Mouse (Mus musculus): ENCODE measurements around the gene Traip. TPM values are rescaled to one million over a fixed set of nuclear protein-coding genes. Genes with fewer than 3 reads are reported as not detected.
"Not testable (repeated sequence)": the region's sequence is repeated elsewhere in the genome, so short reads cannot be mapped to it uniquely, and the experiment has no call there.

The Traip gene
- polyA plus RNA-seq, 1 experiment, result 0.59 TPM

GRCm38 (mm10) chr9:108001922-108002770 lies 52.2 kb downstream of the Traip start, which contains the start of gene Ip6k1:
Gene Ip6k1, plus strand, starts transcription at chr9:108002501.
- peak; percentile 93 for DNase-seq (ENCODE audit: low spot score)

- no peak for DNase-seq (ENCODE audit: low spot score)
Observed at GRCm38 (mm10) chr9:108002778-108003530, 53.0 kb downstream of the Traip start.

- DNase-seq (ENCODE audit: low spot score), result no peak
Observed at GRCm38 (mm10) chr9:108003531-108003890, 53.6 kb downstream of the Traip start.

- no peak for DNase-seq (ENCODE audit: low spot score)
Observed at GRCm38 (mm10) chr9:108008041-108008440, 58.1 kb downstream of the Traip start.

- DNase-seq (ENCODE audit: low spot score), result no peak
Observed at GRCm38 (mm10) chr9:108010385-108010784, 60.4 kb downstream of the Traip start.

- DNase-seq (ENCODE audit: low spot score), result not testable (repeated sequence)
Observed at GRCm38 (mm10) chr9:108013577-108013976, 63.6 kb downstream of the Traip start.

- DNase-seq (ENCODE audit: low spot score), result no peak
Observed at GRCm38 (mm10) chr9:108017127-108017526, 67.2 kb downstream of the Traip start.

GRCm38 (mm10) chr9:108020741-108021140 lies 70.8 kb downstream of the Traip start:
- DNase-seq (ENCODE audit: low spot score), result no peak

Other genes starting within 250 kb of the Traip start
- gene Sema3f, start 239.7 kb upstream of the Traip start, polyA plus RNA-seq (2012; rRNA removed), result 110 and 111 TPM in 2 replicates
- gene Rbm5, start 179.1 kb upstream of the Traip start, polyA plus RNA-seq (2012; rRNA removed), result 105 and 116 TPM in 2 replicates
- gene Rbm6, start 76.9 kb upstream of the Traip start, polyA plus RNA-seq (2012; rRNA removed), result 52.9 and 53.1 TPM in 2 replicates
- 33.2 and 35.4 TPM in 2 replicates for gene Mon1a, start 62.0 kb upstream of the Traip start, polyA plus RNA-seq (2012; rRNA removed)
- 39.2 and 55.3 TPM in 2 replicates for gene Mst1r, start 43.3 kb upstream of the Traip start, polyA plus RNA-seq (2012; rRNA removed)
- not detected in 2 replicates for gene Actl11, start 21.7 kb upstream of the Traip start, polyA plus RNA-seq (2012; rRNA removed)
- gene Camkv, start 14.5 kb upstream of the Traip start, polyA plus RNA-seq (2012; rRNA removed), result 0.12 and 0.15 TPM in 2 replicates
- 62.1 and 75.1 TPM in 2 replicates for gene Uba7, start 25.4 kb downstream of the Traip start, polyA plus RNA-seq (2012; rRNA removed)
- gene Gm20661, start 32.9 kb downstream of the Traip start, polyA plus RNA-seq (2012; rRNA removed), result 0.19 and 0.39 TPM in 2 replicates
- 8.6 and 11.0 TPM in 2 replicates for gene Inka1, start 35.7 kb downstream of the Traip start, polyA plus RNA-seq (2012; rRNA removed)
- 0.80 and 0.93 TPM in 2 replicates for gene Cdhr4, start 42.4 kb downstream of the Traip start, polyA plus RNA-seq (2012; rRNA removed)
- 2.1 and 2.5 TPM in 2 replicates for gene Gm20662, start 46.2 kb downstream of the Traip start, polyA plus RNA-seq (2012; rRNA removed)
- 84.3 and 90.7 TPM in 2 replicates for gene Ip6k1, start 52.4 kb downstream of the Traip start, polyA plus RNA-seq (2012; rRNA removed)
- gene Gmppb, start 99.1 kb downstream of the Traip start, polyA plus RNA-seq (2012; rRNA removed), result 18.8 and 23.9 TPM in 2 replicates
- 2.3 and 2.6 TPM in 2 replicates for gene Amigo3, start 103.0 kb downstream of the Traip start, polyA plus RNA-seq (2012; rRNA removed)
- 5.6 and 6.2 TPM in 2 replicates for gene Mst1, start 130.3 kb downstream of the Traip start, polyA plus RNA-seq (2012; rRNA removed)
- 54.6 and 60.6 TPM in 2 replicates for gene Rnf123, start 133.2 kb downstream of the Traip start, polyA plus RNA-seq (2012; rRNA removed)
- 58.4 and 64.1 TPM in 2 replicates for gene Apeh, start 144.5 kb downstream of the Traip start, polyA plus RNA-seq (2012; rRNA removed)
- gene Bsn, start 240.2 kb downstream of the Traip start, polyA plus RNA-seq (2012; rRNA removed), result 0.41 and 0.44 TPM in 2 replicates

Data from urinary bladder, adult 2 months (tissue).